Mouse (Mus musculus): ENCODE data around the gene Oscp1.

- TF ChIP-seq CTCF (IDR thresholded peaks at IDR 0.05; ENCODE audit: low read depth, low read length) (no peak), POLR2A (IDR thresholded peaks at IDR 0.05; ENCODE audit: extremely low read depth, insufficient read depth, low read length) (no peak)
Measured at GRCm38 (mm10) chr4:126120506-126120905, 62.1 kb downstream of the Oscp1 start.

All from liver, adult 2 months (tissue).